Mouse (Mus musculus) kidney, embryonic 15.5 days (tissue): Measurements from ENCODE around the gene Msx1. TPM values are rescaled to one million over a fixed set of nuclear protein-coding genes. Genes with fewer than 3 reads are reported as not detected.

Experiments used
- ATAC-seq: fragments of 200-750 bp; cut with Nextera tagmentation; replicated peaks from 2 replicates; pipeline ENCODE4 v1.8.0; 2017; ENCODE audit warnings: moderate TSS enrichment; ENCODE audit not compliant: low FRiP score
- H3K27ac ChIP-seq: fragments of 300-500 bp; sonication (generic); 2 replicates; pipeline ENCODE4 v1.5.1; 2015; ENCODE audit warnings: mild to moderate bottlenecking, inconsistent platforms
- H3K27me3 ChIP-seq: fragments of 300-500 bp; sonication (generic); 2 replicates; pipeline ENCODE4 v1.6.1; 2015; ENCODE audit warnings: inconsistent platforms
- H3K36me3 ChIP-seq: fragments of 300-500 bp; sonication (generic); 2 replicates; pipeline ENCODE4 v1.6.1; 2015; ENCODE audit warnings: inconsistent platforms
- H3K4me1 ChIP-seq: fragments of 300-500 bp; sonication (generic); 2 replicates; pipeline ENCODE4 v1.6.1; 2015; ENCODE audit warnings: inconsistent platforms
- H3K4me2 ChIP-seq: fragments of 300-500 bp; sonication (generic); 2 replicates; pipeline ENCODE4 v1.6.1; 2015; ENCODE audit warnings: moderate library complexity, mild to moderate bottlenecking, inconsistent platforms
- H3K4me3 ChIP-seq: fragments of 300-500 bp; sonication (generic); replicated peaks from 2 replicates; pipeline ENCODE4 v1.5.1; 2015; ENCODE audit warnings: mild to moderate bottlenecking, inconsistent platforms
- H3K9ac ChIP-seq: fragments of 300-500 bp; sonication (generic); 2 replicates; pipeline ENCODE4 v1.6.1; 2015; ENCODE audit warnings: mild to moderate bottlenecking, inconsistent platforms
- H3K9me3 ChIP-seq: fragments of 300-500 bp; sonication (generic); replicated peaks from 2 replicates; pipeline ENCODE4 v1.6.1; 2016; ENCODE audit warnings: inconsistent platforms
- WGBS: fragments of 180-500 bp; shearing (Covaris S2); methylation state at CpG from one replicate; pipeline ENCODE4 v1.1.7; 2015; ENCODE audit warnings: mixed read lengths; 5-methylcytosine and 5-hydroxymethylcytosine counted together
- polyA plus RNA-seq: library from polyadenylated mRNA; unstranded; fragments of >200 nt; fragmentation: Nextera tagmentation; extraction: Ambion mirVana; gene quantifications from 2 replicates; pipeline ENCODE4 v1.2.1, GENCODE M21; 2015

Gene Msx1
- polyA plus RNA-seq = 2.9 and 3.2 TPM in 2 replicates

- H3K9me3 ChIP-seq = no peaks in the 10 kb centered on the region
- H3K36me3 ChIP-seq = no peaks in the 10 kb centered on the region
- H3K9ac ChIP-seq = peak within 1 kb of the TSS; percentile 29; the same call in 1 of the 2 replicates
- no peak within 1 kb of the TSS for H3K27ac ChIP-seq
- WGBS = 0% methylated on average over 37 of the region's 37 CpGs
- H3K4me2 ChIP-seq = peak within 1 kb of the TSS; percentile 83
- H3K27me3 ChIP-seq = peaks cover 99% of the 10 kb centered on the region
- ATAC-seq = peak; percentile 91
- peaks cover 38% of the 10 kb centered on the region for H3K4me1 ChIP-seq
- H3K4me3 ChIP-seq = peak within 1 kb of the TSS; percentile 48
These were observed at the start of gene Msx1 for GRCm38 (mm10) chr5:37824461-37824795. Msx1 (minus strand) TSS chr5:37824583.

GRCm38 (mm10) chr5:37865471-37865870 lies 41.1 kb upstream of the Msx1 start:
- Histone ChIP-seq H3K27ac (no peak overlapping the region), H3K4me2 (no peak overlapping the region), H3K9me3 (no peaks in the 10 kb centered on the region), H3K36me3 (no peaks in the 10 kb centered on the region), H3K4me1 (no peaks in the 10 kb centered on the region), H3K27me3 (peaks cover 40% of the 10 kb centered on the region; the same call in 1 of the 2 replicates), H3K9ac (no peak overlapping the region), H3K4me3 (no peak overlapping the region)
- 44% methylated on average over 6 of the region's 6 CpGs for WGBS
- ATAC-seq = no peak

- H3K9me3 ChIP-seq = no peaks in the 10 kb centered on the region
- no peaks in the 10 kb centered on the region for H3K36me3 ChIP-seq
- H3K4me3 ChIP-seq = no peak overlapping the region
- peaks cover 43% of the 10 kb centered on the region for H3K27me3 ChIP-seq
- 99% methylated on average over 2 of the region's 2 CpGs for WGBS
- no peak overlapping the region for H3K4me2 ChIP-seq
- H3K9ac ChIP-seq = no peak overlapping the region
- no peak overlapping the region for H3K27ac ChIP-seq
- no peaks in the 10 kb centered on the region for H3K4me1 ChIP-seq
- ATAC-seq = no peak
These were observed 39.9 kb upstream of the Msx1 start for GRCm38 (mm10) chr5:37864309-37864708.

- Histone ChIP-seq H3K36me3 (no peaks in the 10 kb centered on the region), H3K9me3 (no peaks in the 10 kb centered on the region), H3K4me2 (no peak overlapping the region), H3K4me3 (no peak overlapping the region), H3K27ac (no peak overlapping the region), H3K9ac (no peak overlapping the region), H3K27me3 (peaks cover 55% of the 10 kb centered on the region), H3K4me1 (no peaks in the 10 kb centered on the region)
- WGBS = 80% methylated on average over 6 of the region's 6 CpGs
- no peak for ATAC-seq
These were observed 36.5 kb upstream of the Msx1 start for GRCm38 (mm10) chr5:37860846-37861245.

- no peaks in the 10 kb centered on the region for H3K9me3 ChIP-seq
- ATAC-seq = no peak
- no peak overlapping the region for H3K9ac ChIP-seq
- H3K4me2 ChIP-seq = no peak overlapping the region
- no peak overlapping the region for H3K27ac ChIP-seq
- 59% methylated on average over 7 of the region's 7 CpGs for WGBS
- H3K27me3 ChIP-seq = peaks cover 56% of the 10 kb centered on the region
- H3K4me1 ChIP-seq = no peaks in the 10 kb centered on the region
- H3K4me3 ChIP-seq = no peak overlapping the region
- no peaks in the 10 kb centered on the region for H3K36me3 ChIP-seq
These were observed 35.9 kb upstream of the Msx1 start for GRCm38 (mm10) chr5:37860151-37860721.

- H3K4me3 ChIP-seq = no peak overlapping the region
- no peak overlapping the region for H3K9ac ChIP-seq
- no peak for ATAC-seq
- peaks cover 63% of the 10 kb centered on the region for H3K27me3 ChIP-seq
- no peak overlapping the region for H3K4me2 ChIP-seq
- H3K4me1 ChIP-seq = no peaks in the 10 kb centered on the region
- 17% methylated on average over 14 of the region's 14 CpGs for WGBS
- H3K36me3 ChIP-seq = no peaks in the 10 kb centered on the region
- no peak overlapping the region for H3K27ac ChIP-seq
- no peaks in the 10 kb centered on the region for H3K9me3 ChIP-seq
These were observed 33.6 kb upstream of the Msx1 start for GRCm38 (mm10) chr5:37857763-37858545.

- H3K4me1 ChIP-seq = 0 out of 2 replicates have a peak, but pooled peaks cover 4% of the 10 kb centered on the region
- H3K9me3 ChIP-seq = no peaks in the 10 kb centered on the region
- no peak overlapping the region for H3K4me3 ChIP-seq
- H3K27me3 ChIP-seq = peaks cover 71% of the 10 kb centered on the region
- no peak overlapping the region for H3K4me2 ChIP-seq
- no peak for ATAC-seq
- H3K9ac ChIP-seq = no peak overlapping the region
- no peak overlapping the region for H3K27ac ChIP-seq
- WGBS = 27% methylated on average over 5 of the region's 5 CpGs
- H3K36me3 ChIP-seq = no peaks in the 10 kb centered on the region
These were observed 31.7 kb upstream of the Msx1 start for GRCm38 (mm10) chr5:37856057-37856456.

- H3K4me1 ChIP-seq = 0 out of 2 replicates have a peak, but pooled peaks cover 4% of the 10 kb centered on the region
- H3K27ac ChIP-seq = no peak overlapping the region
- WGBS = 65% methylated on average over 6 of the region's 6 CpGs
- H3K4me3 ChIP-seq = no peak overlapping the region
- no peak overlapping the region for H3K4me2 ChIP-seq
- H3K27me3 ChIP-seq = peaks cover 66% of the 10 kb centered on the region
- no peak for ATAC-seq
- no peak overlapping the region for H3K9ac ChIP-seq
- no peaks in the 10 kb centered on the region for H3K36me3 ChIP-seq
- H3K9me3 ChIP-seq = no peaks in the 10 kb centered on the region
These were observed 29.9 kb upstream of the Msx1 start for GRCm38 (mm10) chr5:37854233-37854632.

GRCm38 (mm10) chr5:37851305-37851982 lies 27.1 kb upstream of the Msx1 start:
- H3K27ac ChIP-seq = no peak overlapping the region
- no peaks in the 10 kb centered on the region for H3K9me3 ChIP-seq
- H3K27me3 ChIP-seq = peaks cover 70% of the 10 kb centered on the region
- 0 out of 2 replicates have a peak, but pooled peaks have one; percentile 73 for ATAC-seq
- H3K4me1 ChIP-seq = 0 out of 2 replicates have a peak, but pooled peaks cover 4% of the 10 kb centered on the region
- no peak overlapping the region for H3K9ac ChIP-seq
- H3K4me3 ChIP-seq = no peak overlapping the region
- 13% methylated on average over 15 of the region's 15 CpGs for WGBS
- no peaks in the 10 kb centered on the region for H3K36me3 ChIP-seq
- no peak overlapping the region for H3K4me2 ChIP-seq

- 37% methylated on average over 8 of the region's 8 CpGs for WGBS
- no peaks in the 10 kb centered on the region for H3K36me3 ChIP-seq
- H3K9me3 ChIP-seq = no peaks in the 10 kb centered on the region
- H3K27ac ChIP-seq = no peak overlapping the region
- H3K4me1 ChIP-seq = 0 out of 2 replicates have a peak, but pooled peaks cover 4% of the 10 kb centered on the region
- H3K27me3 ChIP-seq = peaks cover 75% of the 10 kb centered on the region
- H3K4me2 ChIP-seq = no peak overlapping the region
- no peak overlapping the region for H3K9ac ChIP-seq
- ATAC-seq = no peak
- H3K4me3 ChIP-seq = no peak overlapping the region
These were observed 24.8 kb upstream of the Msx1 start for GRCm38 (mm10) chr5:37848991-37849719.

GRCm38 (mm10) chr5:37836267-37836646 lies 11.9 kb upstream of the Msx1 start:
- Histone ChIP-seq H3K27me3 (peaks cover 90% of the 10 kb centered on the region), H3K4me1 (no peaks in the 10 kb centered on the region), H3K4me2 (no peak overlapping the region), H3K4me3 (no peak overlapping the region), H3K27ac (no peak overlapping the region), H3K36me3 (no peaks in the 10 kb centered on the region), H3K9ac (no peak overlapping the region), H3K9me3 (no peaks in the 10 kb centered on the region)
- 56% methylated on average over 3 of the region's 3 CpGs for WGBS
- no peak for ATAC-seq
